ENCODE assay signal across 7 mouse cellular contexts in the genomic region with DNA sequence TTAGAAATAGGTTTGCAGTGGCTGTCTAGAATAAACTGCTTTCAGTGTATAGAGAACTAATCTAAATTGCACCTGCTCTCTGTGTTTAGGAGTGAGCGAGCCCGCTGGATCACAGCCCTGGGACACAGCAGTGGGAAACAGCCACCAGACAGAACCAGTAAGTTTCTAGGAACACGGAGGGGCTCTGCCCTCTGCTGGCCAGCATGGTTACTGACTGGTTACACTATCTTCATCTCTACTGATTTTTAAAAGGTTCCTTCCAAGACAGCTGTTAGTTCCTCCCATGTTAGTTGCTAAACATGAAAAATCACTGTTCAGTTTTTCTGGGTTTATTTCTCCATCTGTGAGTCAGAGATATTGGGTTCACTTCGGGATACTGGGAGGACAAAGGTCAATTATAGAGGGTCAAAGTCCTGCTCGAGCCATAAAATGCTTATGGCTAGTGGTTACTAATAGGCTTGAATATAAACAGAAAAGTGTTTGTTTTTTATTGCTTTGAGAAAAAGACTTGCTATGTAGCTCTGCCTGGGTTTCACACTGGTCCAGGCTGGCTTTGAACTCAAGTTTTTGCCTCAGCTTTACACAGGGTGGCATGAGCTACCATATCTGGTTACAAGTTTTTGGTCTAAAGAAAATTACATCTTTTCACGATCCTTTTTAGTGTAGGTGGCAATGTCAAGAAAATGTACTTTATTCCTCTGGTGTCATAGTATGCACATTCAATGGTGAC. TPM values are rescaled to one million over a fixed set of nuclear protein-coding genes. Genes with fewer than 3 reads are reported as not detected.
DNase-seq lines count a peak whose midpoint lies in the region; ATAC-seq and TF ChIP-seq lines count a peak whose summit lies in the region.

No protein-coding gene starts in this region.

- peak; percentile 57 for DNase-seq in R1 (ENCODE audit: low read depth, low spot score)
- DNase-seq in cerebellum, adult 2 months, result peak; percentile 39 to 49
- peak; percentile 23 to 84 for DNase-seq in frontal cortex, adult 2 months (ENCODE audit: extremely low spot score in 1 of 2, low spot score in 1 of 2)
- peak; percentile 63 to 72 for DNase-seq in layer of hippocampus, postnatal 14 days (ENCODE audit: low spot score in 2 of 2)
- DNase-seq in right cerebral cortex, postnatal 25 days, result peak; percentile 45

- no peak overlapping the region for H3K27ac ChIP-seq in cerebellum, adult 2 months (ENCODE audit: insufficient read depth, low read length)
- no peak overlapping the region for H3K27ac ChIP-seq in hindbrain, embryonic 16.5 days (ENCODE audit: low read depth, low read length)

- no peak overlapping the region for H3K9ac ChIP-seq in hindbrain, embryonic 16.5 days (ENCODE audit: low read depth, low read length)

- 45% methylated on average over 6 of the region's 6 CpGs for WGBS in cerebellum, adult 2 months
- WGBS in hindbrain, embryonic 16.5 days, result 41% methylated on average over 6 of the region's 6 CpGs

- ATAC-seq in hindbrain, embryonic 16.5 days, result peak; percentile 37; the same call in 1 of the 2 replicates
- peak; percentile 83 for ATAC-seq in megakaryocyte, adult 5-6 weeks (ENCODE audit: poor library complexity, severe bottlenecking)

- no peak overlapping the region for H3K4me2 ChIP-seq in hindbrain, embryonic 16.5 days (ENCODE audit: low read length)

- TF ChIP-seq POLR2A in cerebellum, adult 2 months (IDR thresholded peaks at IDR 0.05; ENCODE audit: borderline replicate concordance, insufficient read depth, low read length), result no peak

- peak; percentile 73; the same call in 1 of the 2 replicates for TF ChIP-seq CTCF in cerebellum, adult 2 months (IDR thresholded peaks at IDR 0.05; ENCODE audit: borderline replicate concordance, insufficient read depth, low read depth, low read length)

- H3K27me3 ChIP-seq in cerebellum, adult 2 months (ENCODE audit: control insufficient read depth, insufficient read depth, low read length), result no peaks in the 10 kb centered on the region
- no peaks in the 10 kb centered on the region for H3K27me3 ChIP-seq in hindbrain, embryonic 16.5 days (replicated peaks; ENCODE audit: control insufficient read depth, insufficient read depth, low read length)

- no peaks in the 10 kb centered on the region for H3K9me3 ChIP-seq in hindbrain, embryonic 16.5 days (ENCODE audit: control insufficient read depth, low read length)

- no peak overlapping the region for H3K4me3 ChIP-seq in cerebellum, adult 2 months (replicated peaks; ENCODE audit: insufficient read depth, low read depth, low read length)
- no peak overlapping the region for H3K4me3 ChIP-seq in hindbrain, embryonic 16.5 days (ENCODE audit: low read length)

- H3K36me3 ChIP-seq in hindbrain, embryonic 16.5 days (ENCODE audit: control insufficient read depth, insufficient read depth, low read length), result peaks cover 16% of the 10 kb centered on the region

- no peaks in the 10 kb centered on the region for H3K4me1 ChIP-seq in cerebellum, adult 2 months (ENCODE audit: control insufficient read depth, insufficient read depth, low read length)
- H3K4me1 ChIP-seq in hindbrain, embryonic 16.5 days (ENCODE audit: control insufficient read depth, insufficient read depth, low read depth, low read length), result peaks cover 6% of the 10 kb centered on the region

RNA-seq across cellular contexts. Expression of gene Dhx36, which starts 48.4 kb away (rescaled TPM):
- polyA plus RNA-seq in cerebellum, adult 2 months (2012; rRNA removed), result 44.8 and 47.6 TPM in 2 replicates
- polyA plus RNA-seq in frontal cortex, adult 2 months (2012; rRNA removed), result 40.7 and 42.1 TPM in 2 replicates
- 23.3 and 36.2 TPM in 2 replicates for polyA plus RNA-seq in hindbrain, embryonic 16.5 days (2015; fragmentation: Nextera tagmentation; extraction: Ambion mirVana)
- total RNA-seq in layer of hippocampus, postnatal 14 days (2021), result 10 to 100 TPM; 56.2 to 59.8 TPM
- 30.9 and 31.9 TPM in 2 replicates for total RNA-seq in megakaryocyte, adult 5-6 weeks (2015)
- 33.0 and 37.4 TPM in 2 replicates for total RNA-seq in megakaryocyte, adult 5-6 weeks (2017)
